Mouse (Mus musculus): ENCODE data around the gene Hivep2. TPM values are rescaled to one million over a fixed set of nuclear protein-coding genes. Genes with fewer than 3 reads are reported as not detected.

Hivep2 gene
- total RNA-seq, 2 experiments from 2014 or later, result 53.4 to 64.4 TPM

GRCm38 (mm10) chr10:13973563-13974179, 7.8 kb downstream of the Hivep2 start:
- DNase-seq, result no peak

DNA sequence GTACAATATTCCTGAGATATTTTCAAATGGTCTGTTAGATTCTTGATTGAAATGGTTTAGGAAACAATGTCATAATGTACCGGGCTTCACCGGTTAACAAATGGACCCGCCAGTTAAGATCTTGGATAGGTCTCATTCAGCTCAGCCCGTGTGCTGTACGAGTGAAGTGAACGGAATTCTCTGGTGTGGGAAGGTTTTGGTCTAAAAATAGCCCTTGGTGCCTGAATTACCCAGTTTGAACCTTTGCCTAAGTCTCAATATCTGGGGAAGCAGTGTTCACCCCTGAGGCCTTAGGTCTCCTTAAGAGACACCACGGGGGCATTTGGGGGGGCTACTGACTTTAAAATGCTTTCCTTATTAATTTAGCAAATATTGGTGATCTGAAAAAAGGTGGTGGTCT, 8.6 kb downstream of the Hivep2 start:
- DNase-seq, result no peak

DNA sequence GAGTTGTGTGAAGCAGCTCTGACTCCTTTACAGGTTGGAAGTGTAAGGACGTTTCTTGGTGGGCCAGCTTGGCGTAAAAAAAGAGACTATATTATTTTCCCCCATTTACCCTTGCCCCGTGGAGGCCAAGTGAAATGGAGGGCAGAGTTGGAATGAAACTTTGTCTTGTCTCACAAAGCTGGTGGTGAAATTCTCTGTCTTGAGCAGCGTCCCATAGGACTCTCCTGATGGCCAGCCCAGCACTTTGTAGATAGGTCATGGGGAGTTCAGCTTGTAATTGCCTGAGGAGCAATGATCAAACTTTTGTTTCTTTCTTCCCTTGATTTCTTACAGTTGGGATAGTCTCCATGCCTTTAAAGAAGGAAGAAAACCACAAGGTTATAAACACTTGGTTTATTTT, 10.0 kb downstream of the Hivep2 start:
- no peak for DNase-seq

GRCm38 (mm10) chr10:13976267-13976666, 10.4 kb downstream of the Hivep2 start:
- no peak for DNase-seq

DNA sequence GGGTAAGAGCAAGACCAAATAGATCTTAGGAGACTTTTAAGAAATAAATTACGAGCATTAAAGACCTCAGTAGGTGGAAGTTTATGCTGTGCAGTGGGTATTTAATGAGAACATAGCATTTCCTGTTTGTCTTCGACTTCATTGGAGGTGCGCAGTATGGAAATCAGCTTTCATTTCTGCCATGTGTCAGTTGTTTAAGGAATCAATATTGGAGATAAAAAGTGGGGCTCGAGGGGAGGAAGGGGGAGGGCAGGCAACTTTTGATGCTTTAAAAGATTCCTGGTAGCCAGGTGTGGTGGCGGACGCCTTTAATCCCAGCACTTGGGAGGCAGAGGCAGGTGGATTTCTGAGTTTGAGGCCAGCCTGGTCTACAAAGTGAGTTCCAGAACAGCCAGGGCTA, 16.4 kb downstream of the Hivep2 start:
- DNase-seq, result no peak

- peak; percentile 60 for DNase-seq
Observed at GRCm38 (mm10) chr10:13982769-13983381, 17.0 kb downstream of the Hivep2 start.

DNA sequence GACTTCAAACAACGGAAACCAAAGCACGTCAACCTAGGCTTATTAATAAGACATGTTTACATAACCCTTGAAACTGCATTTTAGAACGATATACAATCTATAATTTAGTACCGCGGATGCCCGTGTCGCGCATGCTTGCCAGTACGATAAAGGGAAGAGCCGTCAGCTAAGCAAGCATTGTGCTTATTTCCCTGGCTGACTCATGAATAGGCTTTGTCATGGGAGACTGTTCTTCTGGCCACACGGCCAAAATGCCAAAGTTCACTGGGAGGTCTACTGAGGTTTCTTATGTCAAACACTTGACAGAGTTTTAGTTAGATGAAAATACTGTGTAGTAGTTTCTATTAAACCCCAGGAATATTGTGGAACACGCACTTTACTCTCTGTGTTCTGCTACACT, 17.8 kb downstream of the Hivep2 start:
- no peak for DNase-seq

GRCm38 (mm10) chr10:13984233-13984632, 18.4 kb downstream of the Hivep2 start:
- no peak for DNase-seq

- DNase-seq, result no peak
Observed at GRCm38 (mm10) chr10:13986539-13986938, 20.7 kb downstream of the Hivep2 start.

DNA sequence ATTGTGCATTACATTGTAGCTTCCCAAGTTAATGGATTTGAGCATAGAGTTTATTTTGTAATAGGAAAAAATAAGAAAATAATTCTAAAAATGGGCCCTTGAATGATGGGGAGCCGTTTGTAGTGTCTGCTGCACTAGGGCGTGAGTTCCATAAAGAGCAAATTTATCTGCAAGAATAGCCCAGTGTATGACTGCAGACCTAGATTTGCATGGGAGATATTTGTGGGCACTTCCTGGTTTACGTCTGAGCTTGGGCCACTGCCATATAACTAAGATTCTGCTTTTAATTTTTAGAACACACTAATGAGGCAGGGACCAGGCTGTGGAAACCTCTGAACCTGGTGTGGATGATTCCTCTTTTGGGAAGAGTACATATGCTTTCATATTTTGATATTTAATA, 21.5 kb downstream of the Hivep2 start:
- DNase-seq, result no peak

GRCm38 (mm10) chr10:13988280-13988679, 22.4 kb downstream of the Hivep2 start:
- no peak for DNase-seq

GRCm38 (mm10) chr10:13988757-13989156, 22.9 kb downstream of the Hivep2 start:
- DNase-seq, result no peak

DNA sequence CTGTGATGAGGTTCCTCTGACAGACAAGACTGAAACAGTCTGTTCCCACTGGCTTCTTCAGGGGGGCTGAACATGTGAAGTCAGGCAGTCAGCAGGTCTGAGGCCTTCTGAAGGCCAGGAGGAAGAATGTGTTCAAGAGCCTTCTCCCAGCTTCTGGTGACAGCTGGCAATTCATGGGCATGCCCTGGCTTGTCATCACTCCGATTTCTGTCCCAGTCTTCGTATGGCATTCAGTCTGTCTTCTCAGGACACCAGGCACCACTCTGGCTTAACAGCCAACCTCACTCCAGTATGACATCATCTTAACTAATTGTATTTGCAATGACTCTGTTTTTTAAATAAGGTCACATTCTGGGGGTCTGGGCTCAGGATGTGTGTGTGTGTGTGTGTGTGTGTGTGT, 25.0 kb downstream of the Hivep2 start:
- no peak for DNase-seq

GRCm38 (mm10) chr10:13993411-13993810, 27.5 kb downstream of the Hivep2 start:
- no peak for DNase-seq

GRCm38 (mm10) chr10:13997336-13997735, 31.5 kb downstream of the Hivep2 start:
- DNase-seq, result no peak

- DNase-seq, result no peak
Observed at GRCm38 (mm10) chr10:14004769-14005517, 39.1 kb downstream of the Hivep2 start.

- no peak for DNase-seq
Observed at GRCm38 (mm10) chr10:14009721-14010120, 43.8 kb downstream of the Hivep2 start.

DNA sequence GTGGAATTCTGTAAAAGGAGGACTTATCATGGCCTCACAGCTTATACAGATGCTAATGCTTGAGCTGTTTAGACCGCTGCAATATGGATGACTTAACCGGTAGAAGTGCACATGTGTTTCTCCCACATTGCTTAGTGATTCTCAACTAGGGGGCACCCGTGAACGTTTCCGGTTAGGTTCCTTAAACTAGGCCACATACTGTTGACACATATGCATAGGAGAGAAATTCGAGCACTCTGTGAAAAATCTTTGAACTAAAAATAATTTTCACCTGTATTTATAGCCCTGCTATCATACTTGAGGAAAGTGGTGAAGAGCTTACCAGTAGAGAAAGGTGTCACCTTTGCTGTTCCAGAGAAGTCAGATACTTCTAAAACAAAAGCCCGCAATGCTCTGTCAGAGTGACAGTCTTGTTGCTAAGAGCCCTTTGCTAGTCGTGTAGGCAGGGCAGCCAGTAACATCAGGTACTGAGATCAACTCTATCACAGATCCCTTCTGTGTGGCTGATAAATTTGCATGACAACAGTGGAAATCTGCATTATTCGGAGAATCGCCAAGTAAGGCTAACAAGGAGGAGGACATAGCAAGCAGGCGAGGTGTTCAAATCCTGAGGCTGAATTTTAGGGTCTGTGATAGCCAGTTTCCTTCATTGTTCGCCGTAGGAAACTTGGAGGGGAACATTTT, 50.6 kb downstream of the Hivep2 start:
- no peak for DNase-seq

DNA sequence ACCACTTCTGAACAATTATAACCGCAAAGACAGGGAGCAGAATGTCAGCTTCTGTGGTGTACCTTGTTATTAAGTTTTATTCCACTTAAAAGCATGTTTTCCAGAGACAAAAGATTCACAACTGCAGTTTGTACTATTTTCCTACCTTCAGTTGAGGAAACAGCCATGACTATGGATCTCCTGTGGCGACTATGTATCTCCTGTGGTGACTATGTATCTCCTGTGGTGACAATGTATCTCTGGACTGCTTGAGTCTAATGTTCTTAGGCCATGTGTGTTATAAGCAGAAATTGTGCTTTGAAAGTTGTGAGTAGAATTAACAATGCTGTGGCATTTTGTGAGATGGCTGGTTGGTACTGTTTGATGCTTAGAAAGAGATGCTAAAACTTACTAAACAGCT, 51.5 kb downstream of the Hivep2 start:
- no peak for DNase-seq

DNA sequence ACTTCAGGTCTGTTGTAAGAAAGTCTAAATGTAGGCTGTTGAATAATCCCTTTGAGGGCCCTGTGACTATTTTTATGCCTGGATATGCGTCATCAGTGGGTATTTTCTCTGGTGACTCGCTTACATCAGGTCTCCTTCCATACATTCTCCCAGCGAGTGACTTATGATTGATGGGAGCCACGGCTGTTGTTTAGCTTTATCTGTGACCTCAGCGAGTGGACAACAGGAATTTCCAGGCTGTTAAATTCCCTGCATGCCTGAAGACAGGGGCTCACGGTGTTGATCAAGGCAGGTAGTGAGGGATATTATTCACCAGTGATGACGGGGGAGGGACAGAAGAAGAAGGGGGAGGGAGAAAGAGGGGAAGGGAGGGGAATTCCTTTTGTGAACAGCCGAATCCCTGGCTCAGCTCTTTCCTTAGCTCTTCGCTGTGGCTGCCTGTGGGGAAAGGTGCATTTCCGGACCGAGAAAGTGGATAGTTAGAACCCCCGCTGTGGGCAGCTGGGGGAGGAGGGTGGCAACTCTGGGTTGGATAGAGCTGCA, 52.0 kb downstream of the Hivep2 start:
- no peak for DNase-seq

- no peak for DNase-seq
Observed at GRCm38 (mm10) chr10:14018672-14019071, 52.8 kb downstream of the Hivep2 start.

DNA sequence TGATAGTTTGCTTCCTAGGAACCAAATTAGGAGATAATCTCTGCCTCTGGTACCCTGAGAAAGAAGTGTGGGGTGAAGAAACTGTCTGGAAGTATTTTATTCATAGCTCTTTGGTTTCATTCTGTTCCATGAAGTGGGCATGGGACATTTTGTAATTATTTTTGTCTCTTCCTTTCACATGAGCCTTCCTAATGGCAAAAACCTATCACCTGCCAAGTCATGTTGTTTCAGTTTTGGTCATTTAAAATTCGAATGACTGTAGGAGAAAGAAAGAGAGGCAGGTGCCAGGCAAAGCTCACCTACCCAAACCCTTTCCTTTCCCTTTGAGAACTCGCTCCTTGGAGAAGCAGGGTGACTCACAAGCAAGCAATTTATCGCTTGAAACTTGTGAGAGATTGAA, 53.3 kb downstream of the Hivep2 start:
- DNase-seq, result no peak

DNA sequence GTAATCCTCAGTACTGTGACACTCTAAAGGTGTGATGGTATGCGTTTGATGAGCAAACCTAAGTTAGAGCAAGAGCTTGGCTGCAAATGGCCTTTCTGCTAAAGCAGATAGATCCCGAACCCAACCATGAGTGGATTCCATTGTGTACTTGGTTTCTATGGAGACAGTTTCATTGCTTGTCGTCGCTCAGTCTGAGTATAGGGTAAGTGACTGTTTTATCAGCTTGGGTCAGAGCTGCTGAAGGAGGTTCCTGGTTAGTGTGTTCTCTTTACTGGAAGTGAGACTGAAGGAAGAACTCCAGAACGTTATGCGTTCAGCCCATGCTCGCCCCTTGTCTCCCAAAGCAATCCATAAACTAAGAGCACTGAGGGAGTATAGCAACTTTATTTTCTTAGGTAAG, 54.4 kb downstream of the Hivep2 start:
- no peak for DNase-seq
